ENCODE assay signal across 11 mouse cellular contexts in the genomic region with DNA sequence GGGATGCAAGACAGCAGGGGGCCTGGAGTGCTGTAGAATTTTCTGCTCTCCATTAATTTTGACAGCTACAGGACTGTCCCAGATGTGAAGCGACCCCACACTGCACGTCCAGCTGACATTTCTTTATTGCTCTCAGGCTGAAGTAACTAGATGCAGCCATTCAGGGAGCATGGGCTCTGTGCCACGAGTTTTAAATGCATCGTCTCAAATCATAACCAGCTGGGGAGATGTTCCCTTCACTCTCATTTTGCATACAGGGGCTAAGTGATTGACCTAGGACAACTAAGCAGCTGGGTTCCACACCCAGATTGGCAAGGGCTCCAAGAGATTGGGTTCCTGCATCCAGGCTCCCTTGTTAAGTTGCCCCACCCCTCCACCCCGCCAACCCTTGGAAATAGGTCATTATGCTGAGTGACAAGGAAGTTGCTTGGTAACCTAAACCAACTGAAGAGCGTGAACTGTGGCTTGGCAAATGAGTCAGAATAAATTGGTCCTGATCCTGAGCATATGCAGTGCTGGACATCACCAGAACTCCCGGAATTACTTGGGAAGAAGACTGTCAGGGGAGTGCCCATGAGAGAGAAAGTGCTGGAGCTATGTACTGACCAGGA.
DNase-seq lines count a peak whose midpoint lies in the region; ATAC-seq lines count a peak whose summit lies in the region.
"Had no signal": no experiment of that assay in that cellular context is flagged by ENCODE, and none has a peak within 500 bp of the region (broad histone marks: within the 10 kb centered on the region; RNA-seq: fewer than 3 reads in every experiment).

No protein-coding gene starts in this region.

- no peak overlapping the region for H3K4me2 ChIP-seq in hindbrain, embryonic 16.5 days (ENCODE audit: low read length)
- no peak overlapping the region for H3K4me2 ChIP-seq in neural tube, embryonic 15.5 days
- no peak overlapping the region for H3K4me2 ChIP-seq in stomach, embryonic 15.5 days

- WGBS in hindbrain, embryonic 10.5 days, result 43% methylated on average over 7 of the region's 7 CpGs
- 29% methylated on average over 7 of the region's 7 CpGs for WGBS in hindbrain, embryonic 16.5 days
- WGBS in neural tube, embryonic 15.5 days, result 40% methylated on average over 7 of the region's 7 CpGs
- WGBS in large intestine, adult 2 months, result 19% methylated on average over 7 of the region's 7 CpGs
- 45% methylated on average over 7 of the region's 7 CpGs for WGBS in stomach, embryonic 15.5 days

- no peak overlapping the region for H3K27ac ChIP-seq in hindbrain, embryonic 10.5 days
- H3K27ac ChIP-seq in hindbrain, embryonic 16.5 days (ENCODE audit: low read depth, low read length), result no peak overlapping the region
- H3K27ac ChIP-seq in neural tube, embryonic 15.5 days (replicated peaks), result no peak overlapping the region
- no peak overlapping the region for H3K27ac ChIP-seq in stomach, embryonic 15.5 days

- H3K4me3 ChIP-seq in hindbrain, embryonic 10.5 days, result no peak overlapping the region
- H3K4me3 ChIP-seq in hindbrain, embryonic 16.5 days (ENCODE audit: low read length), result no peak overlapping the region
- H3K4me3 ChIP-seq in neural tube, embryonic 15.5 days (replicated peaks), result no peak overlapping the region
- H3K4me3 ChIP-seq in stomach, embryonic 15.5 days (replicated peaks), result no peak overlapping the region

- H3K36me3 ChIP-seq in hindbrain, embryonic 10.5 days, result no peaks in the 10 kb centered on the region
- no peaks in the 10 kb centered on the region for H3K36me3 ChIP-seq in hindbrain, embryonic 16.5 days (ENCODE audit: control insufficient read depth, insufficient read depth, low read length)
- no peaks in the 10 kb centered on the region for H3K36me3 ChIP-seq in neural tube, embryonic 15.5 days
- H3K36me3 ChIP-seq in stomach, embryonic 15.5 days, result no peaks in the 10 kb centered on the region

- no peaks in the 10 kb centered on the region for H3K9me3 ChIP-seq in hindbrain, embryonic 10.5 days
- no peaks in the 10 kb centered on the region for H3K9me3 ChIP-seq in hindbrain, embryonic 16.5 days (ENCODE audit: control insufficient read depth, low read length)
- H3K9me3 ChIP-seq in neural tube, embryonic 15.5 days (replicated peaks), result no peaks in the 10 kb centered on the region
- H3K9me3 ChIP-seq in stomach, embryonic 15.5 days, result no peaks in the 10 kb centered on the region

- peak; percentile 53 for DNase-seq in hindbrain, embryonic 10.5 days (ENCODE audit: low spot score)
- DNase-seq in neural tube, embryonic 10.5 days (ENCODE audit: extremely low spot score, low spot score), result peak; percentile 40
- DNase-seq in large intestine, adult 2 months (ENCODE audit: low read depth, low spot score), result peak; percentile 65
- no peak for DNase-seq in left cerebral cortex, postnatal 36 days (ENCODE audit: low spot score in 2 of 2)
- DNase-seq: cerebellum, postnatal 14 days; midbrain, embryonic 14.5 days had no signal

- H3K4me1 ChIP-seq in hindbrain, embryonic 10.5 days (replicated peaks), result peaks cover 28% of the 10 kb centered on the region
- H3K4me1 ChIP-seq in hindbrain, embryonic 16.5 days (ENCODE audit: control insufficient read depth, insufficient read depth, low read depth, low read length), result peaks cover 4% of the 10 kb centered on the region; the same call in 1 of the 2 replicates
- H3K4me1 ChIP-seq in neural tube, embryonic 15.5 days, result peaks cover 12% of the 10 kb centered on the region
- H3K4me1 ChIP-seq in stomach, embryonic 15.5 days, result 0 out of 2 replicates have a peak, but pooled peaks cover 5% of the 10 kb centered on the region

- H3K27me3 ChIP-seq in hindbrain, embryonic 10.5 days (ENCODE audit: insufficient read depth, poor library complexity, severe bottlenecking), result no peaks in the 10 kb centered on the region
- no peaks in the 10 kb centered on the region for H3K27me3 ChIP-seq in hindbrain, embryonic 16.5 days (replicated peaks; ENCODE audit: control insufficient read depth, insufficient read depth, low read length)
- no peaks in the 10 kb centered on the region for H3K27me3 ChIP-seq in neural tube, embryonic 15.5 days (replicated peaks)
- no peaks in the 10 kb centered on the region for H3K27me3 ChIP-seq in stomach, embryonic 15.5 days (replicated peaks)
- H3K27me3 ChIP-seq: CH12.LX had no signal

- ATAC-seq in hindbrain, embryonic 16.5 days, result no peak
- no peak for ATAC-seq in neural tube, embryonic 15.5 days (ENCODE audit: low FRiP score)
- peak; percentile 65; the same call in 1 of the 2 replicates for ATAC-seq in stomach, embryonic 15.5 days (ENCODE audit: insufficient read depth, low FRiP score, low read depth)
- ATAC-seq in CD4-positive, CD25-positive, alpha-beta regulatory T cell, adult 4 months, result no peak

- intact Hi-C loops in left cerebral cortex, postnatal 36 days (cut with DNase I), result no loop called here

- no peak overlapping the region for H3K9ac ChIP-seq in hindbrain, embryonic 16.5 days (ENCODE audit: low read depth, low read length)
- H3K9ac ChIP-seq in neural tube, embryonic 15.5 days (replicated peaks), result no peak overlapping the region
- no peak overlapping the region for H3K9ac ChIP-seq in stomach, embryonic 15.5 days

Comparison
In these comparisons a context has a peak if more than half of its experiments do, and no peak if none do; other contexts are left out.
1. DNase-seq: peak in hindbrain, embryonic 10.5 days (single experiment), neural tube, embryonic 10.5 days (single experiment) and large intestine, adult 2 months (single experiment); none in left cerebral cortex, postnatal 36 days (0 of 2).